Mouse (Mus musculus): ENCODE data around the gene Cldn14.
A peak's percentile ranks its signal among the peaks of the same experiment; 100 is the strongest.
"Not testable (repeated sequence)": the region's sequence is repeated elsewhere in the genome, so short reads cannot be mapped to it uniquely, and the experiment has no call there.

Cldn14 gene

DNA sequence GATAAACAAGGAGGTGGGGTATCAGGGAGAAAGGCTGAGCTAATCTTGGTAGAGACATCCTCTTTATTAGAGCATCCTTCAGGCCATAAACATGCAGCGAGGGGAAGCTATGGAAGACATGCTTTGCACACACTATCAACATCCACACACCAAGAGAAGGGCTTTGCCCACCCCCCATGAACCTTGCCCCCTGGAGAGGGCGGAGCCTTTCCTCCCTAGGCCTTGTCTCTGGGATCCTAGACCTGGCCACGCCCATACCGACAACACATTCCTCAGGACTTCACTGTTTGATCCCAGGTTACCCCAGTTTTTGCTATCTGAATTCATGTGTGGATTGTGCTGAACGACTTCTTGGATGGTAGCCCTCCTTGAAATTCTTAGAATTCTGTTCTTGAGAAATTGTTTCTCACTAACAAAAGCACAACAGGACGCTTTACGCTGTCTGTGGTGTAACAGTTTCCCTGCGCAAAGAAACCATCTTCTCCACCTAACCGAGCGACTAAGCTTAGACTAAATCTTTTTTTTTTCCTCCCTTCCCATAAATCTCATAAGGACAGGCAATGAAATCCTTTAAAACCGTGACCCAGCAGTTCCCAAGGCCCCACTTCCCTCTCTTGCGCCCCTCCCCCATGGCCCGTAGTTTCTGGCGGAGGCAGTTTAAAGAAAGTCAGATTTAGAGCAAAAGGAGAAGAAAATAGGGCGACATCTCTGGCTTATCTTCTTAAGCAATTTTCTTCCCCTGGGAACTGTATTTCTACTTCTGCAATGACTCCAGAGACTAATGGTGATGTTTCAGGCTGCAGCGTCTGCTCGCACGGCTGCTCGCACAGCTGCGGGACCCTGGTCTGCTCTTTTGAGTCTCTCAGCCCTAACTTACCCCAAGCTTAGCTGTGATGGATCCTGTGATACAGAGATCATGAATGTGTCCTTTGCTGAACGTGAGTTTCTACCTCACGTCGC lies 1.7 kb downstream of the Cldn14 start:
- DNase-seq = no peak

- no peak for DNase-seq
Measured at GRCm38 (mm10) chr16:94003478-94003877, 5.2 kb downstream of the Cldn14 start.

- no peak for DNase-seq
Measured at GRCm38 (mm10) chr16:94001366-94001765, 7.3 kb downstream of the Cldn14 start.

DNA sequence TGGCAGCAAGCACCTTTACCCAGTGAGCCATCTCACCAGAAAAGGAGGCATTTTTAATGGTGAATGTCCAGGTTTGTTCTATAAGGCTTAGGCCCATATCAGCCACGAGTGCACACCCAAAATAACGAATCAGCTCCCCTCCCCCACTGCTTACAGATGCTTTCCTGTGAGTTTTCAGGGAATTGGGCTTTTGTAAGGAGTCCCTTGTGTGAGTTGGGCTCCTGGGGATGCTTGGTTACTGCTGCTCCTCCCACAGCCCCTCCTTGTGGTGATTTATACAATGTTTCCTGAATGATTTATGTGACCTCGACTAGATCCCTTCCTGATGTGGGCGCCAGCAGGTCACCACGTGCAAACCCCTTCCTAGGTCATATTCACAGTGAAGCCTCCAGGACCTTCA lies 9.7 kb downstream of the Cldn14 start:
- DNase-seq = no peak

DNA sequence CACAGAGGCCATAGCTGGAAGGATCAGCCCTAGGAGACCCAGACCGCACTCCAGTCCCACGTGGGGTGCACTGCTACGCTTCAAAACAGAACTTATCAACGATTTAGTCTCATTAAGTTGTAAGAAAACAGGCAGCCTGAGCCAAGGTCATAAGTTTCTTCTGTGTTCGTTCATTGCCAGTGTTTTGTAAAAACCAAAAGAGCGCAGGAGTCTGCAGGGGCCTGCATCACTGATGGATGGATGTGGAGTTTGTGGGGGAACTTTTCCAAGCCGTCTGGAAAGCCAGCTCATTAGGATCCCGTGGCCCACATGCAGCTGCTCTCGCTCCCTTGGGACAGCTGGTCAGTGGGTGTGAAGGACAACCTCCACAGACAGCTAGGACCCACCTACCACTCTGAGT lies 25.1 kb downstream of the Cldn14 start:
- peak; percentile 70 for DNase-seq

DNA sequence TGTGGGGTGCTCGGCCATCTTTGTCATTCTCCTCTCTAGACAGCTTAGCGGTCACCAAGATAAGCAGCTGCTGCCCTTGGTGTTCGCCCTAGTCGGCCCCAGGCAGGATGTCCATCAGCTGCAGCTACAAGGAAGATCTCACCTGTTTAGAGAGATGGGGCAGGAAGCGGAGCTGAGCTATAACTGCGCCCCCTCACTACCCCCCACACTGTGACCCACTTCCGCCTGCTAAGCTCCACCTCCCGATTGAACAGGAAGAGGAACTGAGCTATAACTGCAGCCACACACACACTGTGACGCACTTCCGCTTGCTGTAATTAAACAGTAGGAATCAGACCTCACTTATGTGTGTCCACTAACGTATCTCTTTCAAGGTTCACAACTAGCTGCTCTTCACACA lies 26.3 kb downstream of the Cldn14 start:
- DNase-seq = no peak

- no peak for DNase-seq
Measured at GRCm38 (mm10) chr16:93981190-93981841, 27.3 kb downstream of the Cldn14 start.

- DNase-seq = not testable (repeated sequence)
Measured at GRCm38 (mm10) chr16:93980338-93980737, 28.3 kb downstream of the Cldn14 start.

DNA sequence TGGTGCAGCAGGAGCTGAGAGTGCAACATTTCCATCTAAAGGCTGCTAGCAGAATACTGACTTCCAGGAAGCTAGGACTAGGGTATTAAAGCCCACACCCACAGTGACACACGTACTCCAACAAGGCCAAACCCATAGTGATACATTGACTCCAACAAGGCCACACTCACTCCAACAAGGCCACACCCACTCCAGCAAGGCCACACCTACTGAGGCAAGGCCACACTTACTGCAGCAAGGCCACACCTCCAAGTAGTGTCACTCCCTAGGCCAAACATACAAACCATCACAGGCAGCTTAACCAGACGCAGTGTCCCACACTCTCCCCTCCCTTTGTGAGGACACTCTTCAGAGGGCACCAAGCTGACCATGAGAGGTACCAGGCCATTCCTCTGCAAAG lies 29.3 kb downstream of the Cldn14 start:
- DNase-seq = no peak

GRCm38 (mm10) chr16:93977587-93977986 lies 31.1 kb downstream of the Cldn14 start:
- no peak for DNase-seq

DNA sequence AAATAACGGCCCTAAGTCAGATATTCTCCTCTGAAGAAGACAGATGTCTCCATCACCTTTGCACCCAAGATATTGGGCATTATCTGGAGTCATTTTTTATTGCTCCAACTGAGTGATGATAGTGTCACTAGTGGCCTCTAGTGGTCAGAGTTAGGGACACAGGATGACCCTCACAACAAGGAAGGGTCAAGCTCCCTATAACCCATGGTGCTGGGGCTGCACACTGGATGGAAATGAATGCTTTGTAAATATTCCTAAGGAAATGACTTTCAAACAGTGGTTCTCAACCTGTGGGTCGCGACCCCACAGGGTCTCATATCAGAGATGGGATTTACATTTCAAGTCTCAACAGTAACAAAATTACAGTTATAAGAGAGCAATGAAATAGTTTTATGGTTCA lies 31.7 kb downstream of the Cldn14 start:
- no peak for DNase-seq

DNA sequence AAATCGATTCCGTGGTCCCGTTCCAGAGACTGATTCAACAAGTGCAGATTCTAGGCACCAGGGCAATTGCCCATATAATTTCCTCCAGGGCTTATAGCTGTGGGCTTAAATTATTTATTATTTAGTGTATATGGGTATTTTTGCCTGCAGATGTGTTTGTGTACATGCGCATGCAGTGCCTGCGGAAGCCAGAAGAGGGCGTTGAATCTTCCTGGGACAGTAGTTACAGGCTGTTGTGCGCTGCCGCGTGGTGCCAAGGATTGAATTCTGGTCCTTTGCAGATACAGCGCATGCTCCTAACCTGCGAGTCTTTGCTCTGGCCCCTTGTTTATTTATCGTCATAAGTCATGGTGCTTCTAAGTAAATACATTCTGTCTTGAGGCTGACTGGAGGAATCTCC lies 33.2 kb downstream of the Cldn14 start:
- no peak for DNase-seq

- DNase-seq = no peak
Measured at GRCm38 (mm10) chr16:93974278-93974677, 34.4 kb downstream of the Cldn14 start.

DNA sequence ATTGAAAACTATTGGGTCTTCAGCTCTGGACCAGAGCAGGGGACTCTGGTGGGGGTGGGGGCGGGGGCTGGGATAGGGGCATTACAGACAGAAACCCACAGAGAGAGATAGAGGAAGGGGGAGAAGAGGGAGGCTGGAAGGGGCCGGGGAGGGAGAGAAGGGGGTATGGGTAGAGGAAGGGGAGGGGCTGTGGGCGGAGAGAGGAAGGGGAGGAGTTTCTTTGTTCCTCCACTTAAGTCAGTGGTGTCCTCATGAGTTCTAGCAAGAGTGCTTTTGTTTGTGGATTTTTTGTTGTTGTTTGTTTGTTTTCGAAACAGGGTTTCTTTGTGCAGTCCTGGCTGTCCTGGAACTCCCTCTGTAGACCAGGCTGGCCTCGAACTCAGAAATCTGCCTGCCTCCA lies 35.1 kb downstream of the Cldn14 start:
- DNase-seq = no peak

DNA sequence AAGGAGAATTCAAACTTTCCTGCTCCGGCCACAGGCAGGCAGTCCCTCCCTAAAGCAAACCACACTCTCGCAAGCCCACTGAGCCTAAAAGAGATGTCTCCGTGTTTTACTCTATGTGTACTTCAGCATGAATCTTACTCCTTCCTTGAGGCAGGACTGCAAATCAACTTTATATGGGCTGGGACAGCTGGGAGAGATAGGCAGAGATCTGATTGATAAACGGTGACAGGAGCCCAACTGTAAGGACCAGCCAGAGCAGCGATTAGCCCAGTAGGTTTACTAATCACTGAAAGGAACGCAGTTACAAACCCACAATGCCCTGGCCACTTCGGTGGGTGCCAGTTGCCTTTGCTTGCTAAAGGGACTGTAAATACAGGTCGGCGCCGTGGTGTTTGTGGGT lies 35.5 kb downstream of the Cldn14 start:
- no peak for DNase-seq

- peak; percentile 25 for DNase-seq
Measured at GRCm38 (mm10) chr16:93971046-93971445, 37.6 kb downstream of the Cldn14 start.

- DNase-seq = no peak
Measured at GRCm38 (mm10) chr16:93967893-93968292, 40.7 kb downstream of the Cldn14 start.

DNA sequence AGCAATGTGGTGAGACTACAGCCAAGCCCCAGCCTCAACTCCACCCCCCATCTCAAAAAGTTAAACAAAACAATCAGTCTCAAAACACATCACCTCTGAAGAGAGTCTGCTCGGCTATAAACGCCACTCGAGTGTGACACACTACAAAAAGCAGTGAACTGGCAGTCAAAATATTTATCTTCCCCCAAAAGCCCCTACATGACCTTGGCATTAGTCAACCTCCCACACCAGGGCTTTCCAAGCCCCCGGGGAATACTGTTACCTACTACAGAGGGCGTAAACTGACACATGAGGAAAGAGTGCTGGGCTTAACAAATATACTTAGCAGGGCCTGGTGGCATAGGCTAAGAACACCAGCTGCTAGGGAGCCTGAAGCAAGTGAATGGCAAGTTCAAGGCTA lies 46.4 kb downstream of the Cldn14 start:
- DNase-seq = no peak

DNA sequence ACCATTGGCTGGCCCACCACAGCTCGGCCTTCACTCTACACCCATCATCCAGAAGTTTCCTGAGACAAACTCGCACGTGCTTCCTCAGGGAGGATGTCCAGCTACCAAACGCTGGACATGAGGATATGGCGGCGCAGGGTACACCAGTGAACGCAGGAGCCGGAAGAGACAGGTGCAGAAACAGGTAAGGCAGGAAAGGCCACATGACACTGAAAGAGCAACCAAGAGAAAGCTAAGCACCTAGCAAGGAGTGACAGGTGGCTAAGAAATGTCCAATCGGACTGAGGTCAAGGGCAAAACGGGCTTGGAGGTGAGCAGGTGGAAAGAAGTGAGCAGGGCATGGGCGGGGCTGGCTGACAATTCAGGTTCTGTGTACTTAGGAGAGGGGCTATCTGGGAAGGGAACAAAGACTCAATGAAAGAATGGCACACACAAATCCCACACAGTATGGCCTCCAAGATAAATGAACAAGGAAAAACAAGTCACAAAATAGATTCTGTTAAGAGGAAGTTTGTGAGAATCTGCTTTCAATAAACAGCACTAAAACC lies 47.5 kb downstream of the Cldn14 start:
- no peak for DNase-seq

- no peak for DNase-seq
Measured at GRCm38 (mm10) chr16:93960495-93960894, 48.1 kb downstream of the Cldn14 start.

- no peak for DNase-seq
Measured at GRCm38 (mm10) chr16:93957402-93957801, 51.2 kb downstream of the Cldn14 start.

GRCm38 (mm10) chr16:93956986-93957385 lies 51.7 kb downstream of the Cldn14 start:
- DNase-seq = no peak

DNA sequence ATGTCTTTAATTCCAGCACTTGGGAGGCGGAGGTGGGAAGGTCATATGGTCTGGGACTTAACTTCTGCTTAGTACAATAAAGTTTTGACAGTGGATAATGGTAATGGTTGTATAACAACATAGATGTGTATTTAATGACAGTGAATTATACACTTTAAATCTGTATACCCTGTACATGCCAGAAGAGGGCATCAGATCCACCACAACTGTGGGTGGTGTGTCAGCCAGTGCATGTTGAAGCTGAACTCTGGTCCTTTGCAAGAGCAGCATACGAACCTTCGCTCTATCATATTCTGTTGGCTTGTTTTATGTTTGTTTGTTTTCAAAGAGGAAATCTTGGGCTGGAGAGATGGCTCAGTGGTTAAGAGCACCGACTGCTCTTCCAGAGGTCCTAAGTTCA lies 61.2 kb downstream of the Cldn14 start:
- DNase-seq = no peak

- DNase-seq = no peak
Measured at GRCm38 (mm10) chr16:93944301-93944700, 64.3 kb downstream of the Cldn14 start.

Data from layer of hippocampus, adult 9-11 months (tissue).